Mouse (Mus musculus) ES-E14 (cell line): ENCODE measurements around the gene Itga3. TPM values are rescaled to one million over a fixed set of nuclear protein-coding genes. Genes with fewer than 3 reads are reported as not detected.

Experiments
- DNase-seq: peaks from one replicate; pipeline ENCODE4 v3.0.0-alpha.2; 2013; ENCODE audit warnings: low read depth, low spot score
- H3K27ac ChIP-seq: 2 replicates; pipeline ENCODE4 v1.5.1; 2012; ENCODE audit warnings: low read depth, mild to moderate bottlenecking, low read length, moderate library complexity, mixed read lengths; ENCODE audit not compliant: poor library complexity, insufficient read depth, severe bottlenecking
- H3K36me3 ChIP-seq: 2 replicates; pipeline ENCODE4 v1.6.1; 2012; ENCODE audit warnings: mild to moderate bottlenecking, low read length, moderate library complexity, mixed read lengths; ENCODE audit not compliant: control insufficient read depth, poor library complexity, insufficient read depth, severe bottlenecking
- H3K4me1 ChIP-seq, 2 experiments: fragments of 150-350 bp in 1 of 2; sonication (generic) in 1 of 2; 2 replicates each; pipeline ENCODE4 v1.6.1; 2012; ENCODE audit warnings: low read length in 2 of 2, mild to moderate bottlenecking in 1 of 2, mixed read lengths in 1 of 2; ENCODE audit not compliant: control insufficient read depth in 2 of 2, insufficient read depth in 2 of 2, poor library complexity in 1 of 2
- H3K4me3 ChIP-seq, 2 experiments: fragments of 150-350 bp in 1 of 2; sonication (generic) in 1 of 2; 2 replicates each; pipeline ENCODE4 v1.5.1; 2012; ENCODE audit warnings: low read length in 2 of 2, low read depth in 1 of 2, mild to moderate bottlenecking in 1 of 2, mixed read lengths in 1 of 2; ENCODE audit not compliant: insufficient read depth in 1 of 2, poor library complexity in 1 of 2, severe bottlenecking in 1 of 2
- H3K9ac ChIP-seq: 2 replicates; pipeline ENCODE4 v1.6.1; 2012; ENCODE audit warnings: low read depth, mild to moderate bottlenecking, low read length, mixed read lengths; ENCODE audit not compliant: poor library complexity, insufficient read depth, severe bottlenecking
- H3K9me3 ChIP-seq: fragments of 150-350 bp; sonication (generic); 2 replicates; pipeline ENCODE4 v1.6.1; 2012; ENCODE audit warnings: low read depth, mild to moderate bottlenecking, low read length; ENCODE audit not compliant: control insufficient read depth, insufficient read depth
- CHD2 ChIP-seq: IDR thresholded peaks from 2 replicates; pipeline ENCODE4 v1.6.1; 2014; ENCODE audit warnings: mild to moderate bottlenecking, low read depth, low read length, inconsistent platforms
- HCFC1 ChIP-seq: IDR thresholded peaks from 2 replicates; pipeline ENCODE4 v1.6.1; 2012; ENCODE audit warnings: low read length, inconsistent platforms, borderline replicate concordance; ENCODE audit not compliant: insufficient read depth
- MAFK ChIP-seq: IDR thresholded peaks from 2 replicates; pipeline ENCODE4 v1.6.1; 2014; ENCODE audit warnings: mild to moderate bottlenecking, low read depth, low read length, inconsistent platforms; ENCODE audit not compliant: insufficient read depth
- ZC3H11A ChIP-seq: IDR thresholded peaks from 2 replicates; pipeline ENCODE4 v1.6.1; 2012; ENCODE audit warnings: low read depth, mild to moderate bottlenecking, inconsistent platforms, low read length, borderline replicate concordance
- ZNF384 ChIP-seq: IDR thresholded peaks from 2 replicates; pipeline ENCODE4 v1.6.1; 2012; ENCODE audit warnings: low read depth, low read length, inconsistent platforms
- in situ Hi-C, 2 experiments: fragments of 600-800 bp; cut with MboI; formaldehyde crosslinking; loops; one replicate each; pipeline ENCODE4 v1.15.1; 2025; ENCODE audit warnings: low sequenced_read_pairs in 2 of 2, inconsistent platforms in 1 of 2; ENCODE audit not compliant: unreplicated experiment in 2 of 2
- total RNA-seq: library from RNA; depleted of rRNA; stranded (reverse); fragments of 300-350 nt; gene quantifications from 2 replicates; pipeline ENCODE4 v1.2.3, GENCODE M21; 2012

Itga3 gene
- total RNA-seq, 1 experiment = 189 TPM

- TF ChIP-seq MAFK = no peak
- no peak for TF ChIP-seq HCFC1
- no peak for TF ChIP-seq ZNF384
- no peak for TF ChIP-seq ZC3H11A
- no peak for TF ChIP-seq CHD2
Observed at GRCm38 (mm10) chr11:95036521-95036920, 40.1 kb downstream of the Itga3 start.

GRCm38 (mm10) chr11:95034902-95035301, 41.7 kb downstream of the Itga3 start:
- Histone ChIP-seq H3K9me3 (no peaks in the 10 kb centered on the region), H3K4me3 (no peak overlapping the region), H3K4me1 (peaks cover 0 to 15% of the 10 kb centered on the region in 2 experiments; a peak in 2 of 4 replicates), H3K36me3 (no peaks in the 10 kb centered on the region), H3K27ac (no peak overlapping the region), H3K9ac (no peak overlapping the region)
- in situ Hi-C loops = no loop called here
- no peak for DNase-seq
- no peak for TF ChIP-seq CHD2
- no peak for TF ChIP-seq MAFK
- TF ChIP-seq ZNF384 = no peak
- TF ChIP-seq ZC3H11A = no peak

More at GRCm38 (mm10) chr11:95036521-95036920, 40.1 kb downstream of the Itga3 start:
- no peak overlapping the region for H3K27ac ChIP-seq
- H3K9ac ChIP-seq = no peak overlapping the region
- in situ Hi-C loops = no loop called here
- no peaks in the 10 kb centered on the region for H3K36me3 ChIP-seq
- peaks cover under 1 to 21% of the 10 kb centered on the region in 2 experiments; a peak in 3 of 4 replicates for H3K4me1 ChIP-seq
- no peaks in the 10 kb centered on the region for H3K9me3 ChIP-seq
- no peak overlapping the region for H3K4me3 ChIP-seq
- no peak for DNase-seq

GRCm38 (mm10) chr11:95033617-95034016, 43.0 kb downstream of the Itga3 start:
- in situ Hi-C loops = no loop called here
- no peaks in the 10 kb centered on the region for H3K36me3 ChIP-seq
- 0 out of 4 replicates have a peak overlapping the region, but pooled peaks of 1 of the 2 experiments have one; percentile 16 for H3K4me3 ChIP-seq
- H3K4me1 ChIP-seq = peaks cover 0 to 15% of the 10 kb centered on the region in 2 experiments; a peak in 2 of 4 replicates
- DNase-seq = no peak
- no peak overlapping the region for H3K27ac ChIP-seq
- peak overlapping the region; percentile 10; the same call in 1 of the 2 replicates for H3K9ac ChIP-seq
- H3K9me3 ChIP-seq = no peaks in the 10 kb centered on the region
- TF ChIP-seq CHD2 (no peak), MAFK (no peak), ZNF384 (no peak), HCFC1 (no peak), ZC3H11A (no peak)

GRCm38 (mm10) chr11:95032945-95033344, 43.7 kb downstream of the Itga3 start:
- Histone ChIP-seq H3K4me3 (no peak overlapping the region), H3K27ac (no peak overlapping the region), H3K36me3 (no peaks in the 10 kb centered on the region), H3K9ac (no peak overlapping the region), H3K4me1 (peaks cover 0 to 15% of the 10 kb centered on the region in 2 experiments; a peak in 2 of 4 replicates), H3K9me3 (no peaks in the 10 kb centered on the region)
- TF ChIP-seq CHD2 (no peak), ZC3H11A (no peak), ZNF384 (no peak), MAFK (no peak), HCFC1 (no peak)
- in situ Hi-C loops = no loop called here
- no peak for DNase-seq
